Mouse (Mus musculus): ENCODE data around the gene Gm8108.
"Not testable (repeated sequence)": the region's sequence is repeated elsewhere in the genome, so short reads cannot be mapped to it uniquely, and the experiment has no call there.

DNA sequence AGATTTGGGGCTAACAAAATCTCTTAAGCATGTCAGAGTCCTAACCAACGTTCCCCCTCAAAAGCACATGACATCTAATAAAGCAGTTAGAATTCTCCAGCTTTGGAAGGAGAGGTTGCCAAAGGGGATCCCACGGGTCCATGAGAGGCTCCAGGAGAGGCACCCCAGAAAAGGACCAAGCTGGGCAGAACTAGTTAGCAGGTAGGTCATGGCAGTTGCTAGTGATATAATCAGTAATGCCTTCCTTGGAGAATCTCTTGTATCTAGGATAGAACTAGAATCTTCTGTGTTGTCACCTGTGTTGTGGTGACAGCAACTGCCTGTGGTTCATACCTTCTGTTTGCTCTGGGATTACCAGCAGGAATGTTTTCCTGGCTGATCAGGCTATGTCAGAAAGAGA lies 54.4 kb downstream of the Gm8108 start, which contains the start of gene Gm3127:
- TF ChIP-seq GATA1, TAL1 (IDR thresholded peaks at IDR 0.05; ENCODE audit: low read length): not testable (repeated sequence)

All from erythroblast, embryonic 14.5 days (primary cell).